13 mouse cellular contexts compared by ENCODE assay signal in genomic region chr1:84247111-84247510, GRCm38 (mm10).
DNase-seq lines count a peak whose midpoint lies in the region.
"Had no signal": no experiment of that assay in that cellular context is flagged by ENCODE, and none has a peak within 500 bp of the region (broad histone marks: within the 10 kb centered on the region; RNA-seq: fewer than 3 reads in every experiment).

No protein-coding gene starts in this region.

- intact Hi-C loops in gastrocnemius, postnatal 14 days (cut with DNase I; ENCODE audit: low total_unique reads) = no loop called here

- peak; percentile 18 for DNase-seq in gastrocnemius, postnatal 14 days
- no peak for DNase-seq in gastrocnemius, postnatal 10 days
- peak; percentile 37 to 39 for DNase-seq in kidney, postnatal 4 days
- DNase-seq in kidney, adult 8-10 months = no peak
- peak; percentile 26 for DNase-seq in ovary, postnatal 36 days (ENCODE audit: low spot score)
- DNase-seq in ovary, postnatal 10 days (ENCODE audit: low spot score) = no peak
- DNase-seq in adrenal gland, postnatal 14 days = peak; percentile 38
- DNase-seq in thymus, postnatal 36 days = no peak
- DNase-seq: B cell, adult 2 months; cerebellum, adult 11-12 months; cerebellum, postnatal 25 days; liver; liver, postnatal 0 days had no signal

Comparison
In these comparisons a context has a peak if more than half of its experiments do, and no peak if none do; other contexts are left out.
1. DNase-seq: peak in gastrocnemius, postnatal 14 days (single experiment), kidney, postnatal 4 days (2 of 2), ovary, postnatal 36 days (single experiment) and adrenal gland, postnatal 14 days (single experiment); none in gastrocnemius, postnatal 10 days (single experiment), kidney, adult 8-10 months (0 of 2), ovary, postnatal 10 days (single experiment) and thymus, postnatal 36 days (0 of 2).